Mouse (Mus musculus): Measurements from ENCODE around the gene Cyld. TPM values are rescaled to one million over a fixed set of nuclear protein-coding genes. Genes with fewer than 3 reads are reported as not detected.
A peak's percentile ranks its signal among the peaks of the same experiment; 100 is the strongest.
"Not testable (repeated sequence)": the region's sequence is repeated elsewhere in the genome, so short reads cannot be mapped to it uniquely, and the experiment has no call there.

Gene Cyld
- 10 to 100 TPM; 60.8 to 90.1 (median 80.9) TPM for total RNA-seq (2022)

- DNase-seq, result peak; percentile 99
Measured at GRCm38 (mm10) chr8:88696721-88697641, at the start of gene Cyld. Cyld (plus strand) TSS chr8:88697028.

GRCm38 (mm10) chr8:88648322-88648721 is 48.5 kb upstream of the Cyld start:
- DNase-seq, result no peak

DNA sequence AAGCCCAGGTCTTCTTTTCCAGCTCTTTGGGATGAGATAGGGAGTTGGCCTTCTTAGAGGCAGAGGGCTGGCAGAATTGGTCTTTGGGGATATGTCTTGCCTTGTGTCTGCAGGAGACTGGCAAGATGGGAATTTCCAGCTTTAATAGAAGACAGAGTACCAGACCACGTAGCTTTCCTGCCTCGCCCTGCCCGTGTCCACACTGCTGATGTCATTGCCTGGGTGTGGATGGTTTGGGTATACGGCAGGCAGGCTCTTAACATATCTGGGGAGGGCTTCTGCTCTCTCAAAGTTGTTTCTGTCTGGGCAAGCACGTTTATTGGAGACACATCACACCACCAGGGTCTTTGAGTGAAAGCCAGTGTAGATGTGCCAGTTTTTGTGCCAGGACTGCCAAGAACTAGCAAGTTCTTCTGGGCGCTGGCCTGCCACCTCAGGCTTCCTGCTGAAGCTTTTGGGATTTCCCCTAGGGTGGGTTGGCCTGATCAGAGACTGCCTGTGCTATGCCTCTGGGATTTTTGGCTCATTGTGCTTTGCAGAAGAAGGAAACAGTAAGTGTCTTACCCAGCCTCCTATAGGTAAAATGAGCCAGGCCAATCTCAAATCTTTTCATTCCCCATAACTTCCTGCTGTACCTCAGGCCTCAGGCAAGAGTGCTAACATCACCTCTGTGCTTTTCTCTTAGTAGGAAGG is 46.7 kb upstream of the Cyld start:
- DNase-seq, result no peak

- not testable (repeated sequence) for DNase-seq
Measured at GRCm38 (mm10) chr8:88651122-88651521, 45.7 kb upstream of the Cyld start.

DNA sequence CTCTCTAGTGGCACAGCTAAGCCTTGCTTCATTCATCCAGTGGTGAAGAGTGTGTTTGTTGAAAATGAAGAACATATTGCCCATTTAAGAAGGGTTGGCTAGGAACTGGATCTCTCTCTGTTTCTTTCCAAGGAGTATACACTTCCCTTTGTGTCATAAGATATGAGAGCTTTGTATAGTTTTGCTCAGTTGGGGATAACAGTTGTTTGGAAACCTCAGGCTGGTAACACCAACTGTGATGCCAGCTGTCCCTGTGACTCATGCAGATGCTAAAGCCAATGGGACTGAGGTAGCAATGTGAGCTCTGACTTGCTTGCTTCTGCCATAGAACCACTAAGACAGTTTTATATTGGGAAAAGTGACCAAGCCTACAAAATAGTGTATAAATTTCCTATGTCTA is 41.5 kb upstream of the Cyld start:
- no peak for DNase-seq

DNA sequence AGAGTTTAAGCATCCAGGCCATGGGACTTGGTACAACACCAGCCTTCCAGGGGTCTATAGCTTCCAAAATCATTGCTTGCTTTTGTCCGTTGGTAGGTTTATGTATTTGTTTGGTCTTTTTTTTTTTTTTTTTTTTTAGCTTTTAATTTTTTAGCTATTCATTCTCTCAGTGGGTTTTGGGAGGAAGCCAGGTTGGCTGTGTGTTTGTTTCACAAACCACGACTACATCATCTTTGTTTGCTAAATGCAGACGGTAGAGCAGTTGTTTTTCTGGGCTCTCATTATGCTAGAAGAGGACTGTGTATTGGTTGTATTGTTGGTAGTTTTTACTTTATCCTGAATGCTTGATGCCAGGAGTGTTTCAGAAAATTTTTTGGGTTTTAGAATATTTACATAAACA is 37.0 kb upstream of the Cyld start:
- no peak for DNase-seq

DNA sequence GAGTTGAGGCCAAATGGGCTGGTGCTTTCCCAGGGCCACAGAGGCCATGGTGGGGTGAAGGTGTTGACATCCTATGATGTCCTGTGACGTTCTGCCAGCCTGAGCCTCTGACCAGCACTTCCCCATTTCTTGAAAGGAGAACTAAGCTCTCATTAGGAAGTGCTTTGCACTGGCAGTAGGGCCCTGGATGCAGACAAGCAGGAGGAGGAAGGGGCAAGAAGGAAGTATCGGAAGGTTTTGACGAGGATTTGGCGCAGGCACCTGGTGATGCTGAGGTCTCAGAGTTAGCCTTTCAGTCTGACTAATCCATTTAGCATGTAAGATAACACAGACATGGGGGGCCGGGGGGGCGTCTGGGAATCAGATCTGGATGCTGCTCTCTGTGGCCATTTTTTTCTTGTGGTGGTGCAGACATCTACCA is 34.4 kb upstream of the Cyld start:
- no peak for DNase-seq

DNA sequence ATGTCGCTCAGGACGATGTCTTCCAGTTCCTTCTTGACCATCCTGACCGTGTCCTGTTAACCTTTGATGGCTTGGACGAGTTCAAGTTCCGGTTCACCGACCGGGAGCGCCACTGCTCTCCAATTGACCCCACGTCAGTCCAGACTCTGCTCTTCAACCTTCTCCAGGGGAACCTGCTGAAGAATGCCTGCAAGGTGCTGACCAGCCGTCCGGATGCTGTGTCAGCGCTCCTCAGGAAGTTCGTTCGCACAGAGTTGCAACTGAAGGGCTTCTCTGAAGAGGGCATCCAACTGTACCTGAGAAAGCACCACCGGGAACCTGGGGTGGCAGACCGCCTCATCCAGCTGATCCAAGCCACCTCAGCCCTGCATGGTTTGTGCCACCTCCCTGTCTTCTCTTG is 32.7 kb upstream of the Cyld start:
- no peak for DNase-seq

GRCm38 (mm10) chr8:88664947-88665346 is 31.9 kb upstream of the Cyld start:
- DNase-seq, result no peak

DNA sequence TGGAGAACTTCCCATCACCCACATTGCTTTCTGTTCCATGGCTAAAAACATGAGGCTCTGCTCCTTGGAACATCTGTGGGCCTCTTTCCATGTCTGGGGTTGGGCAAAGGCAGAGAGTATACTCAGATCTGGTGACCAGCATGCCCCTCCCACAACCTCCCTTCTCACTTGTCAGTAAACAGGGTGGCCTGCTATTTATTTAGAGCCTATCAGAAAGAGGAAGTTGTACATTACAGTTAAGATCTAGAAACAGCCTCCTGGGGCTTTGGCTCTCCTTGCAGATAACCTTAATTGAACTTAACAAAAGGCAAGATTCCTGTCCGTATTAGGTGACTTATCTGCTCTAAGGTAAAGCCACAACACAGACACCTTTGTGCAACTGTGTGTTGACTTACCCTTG is 30.4 kb upstream of the Cyld start:
- no peak for DNase-seq

DNA sequence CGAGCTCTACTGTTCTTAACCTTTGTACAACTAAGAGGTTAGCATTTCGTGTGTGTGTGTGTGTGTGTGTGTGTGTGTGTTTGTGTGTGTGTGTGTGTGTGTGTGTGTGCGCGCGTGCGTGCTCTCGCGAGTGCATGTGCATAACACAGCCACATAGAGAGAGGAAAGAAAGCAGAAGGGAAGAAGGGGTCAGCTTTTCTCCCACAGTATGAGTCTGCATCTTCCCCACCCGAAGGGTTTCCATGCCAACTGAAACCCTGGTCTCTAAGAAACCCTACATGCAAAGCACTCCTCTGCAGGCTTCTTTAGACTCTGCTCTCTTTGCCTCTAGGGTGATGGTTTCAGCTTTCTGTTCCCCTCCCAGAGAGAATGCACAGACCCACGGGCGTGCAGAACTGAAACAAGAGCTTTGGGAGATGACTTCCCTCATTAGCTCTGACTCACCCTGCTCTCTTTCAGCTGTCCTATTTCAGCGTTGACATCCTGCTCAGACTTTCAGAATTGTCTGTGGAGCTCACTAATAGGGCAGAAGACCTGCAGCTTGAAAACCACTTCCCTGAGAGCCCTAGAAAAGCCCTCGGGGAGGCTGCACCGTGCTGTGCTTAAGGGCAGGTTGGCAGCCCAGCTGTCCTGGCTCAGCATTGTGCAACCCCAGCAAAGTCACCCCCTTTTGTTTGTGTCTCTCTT is 28.3 kb upstream of the Cyld start:
- no peak for DNase-seq

DNA sequence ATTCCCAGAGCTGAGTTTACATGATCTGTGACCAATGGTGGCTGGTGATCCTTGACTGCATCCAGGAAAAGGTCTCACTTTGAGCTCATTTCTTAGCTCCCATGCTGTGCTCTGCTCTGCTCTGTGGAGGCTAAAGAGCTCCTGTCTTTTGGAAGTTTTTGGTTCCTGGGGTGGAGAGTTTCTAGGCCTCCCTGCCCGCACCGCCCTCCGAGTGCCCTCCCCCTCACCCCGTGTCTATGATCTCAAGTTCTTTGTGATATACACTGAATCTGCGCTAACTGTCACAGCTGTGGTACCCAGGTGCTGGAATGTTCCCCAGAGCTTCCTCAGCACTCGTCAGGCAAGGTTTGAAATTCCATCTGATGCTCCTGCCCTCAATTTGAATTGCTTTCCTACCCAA is 26.0 kb upstream of the Cyld start:
- no peak for DNase-seq

DNA sequence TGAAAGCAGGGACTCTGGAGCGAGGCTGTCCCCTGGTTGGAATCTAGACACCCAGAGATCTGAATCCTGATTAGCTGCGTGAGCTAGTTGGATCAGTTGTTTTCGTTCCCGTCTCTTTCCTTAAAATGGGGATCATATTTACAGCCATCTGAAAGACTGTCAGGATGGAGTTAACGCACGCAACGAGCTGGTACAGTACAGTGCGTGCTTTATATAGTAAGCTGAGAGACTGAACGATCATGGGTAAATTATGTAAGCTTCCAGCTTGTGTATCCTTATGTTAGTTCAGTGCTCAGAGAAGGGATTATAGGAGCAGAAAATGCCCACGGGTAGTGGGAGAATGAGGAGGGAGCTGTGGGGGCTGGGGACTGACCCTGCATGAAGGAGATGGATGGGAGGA is 25.3 kb upstream of the Cyld start:
- no peak for DNase-seq

DNA sequence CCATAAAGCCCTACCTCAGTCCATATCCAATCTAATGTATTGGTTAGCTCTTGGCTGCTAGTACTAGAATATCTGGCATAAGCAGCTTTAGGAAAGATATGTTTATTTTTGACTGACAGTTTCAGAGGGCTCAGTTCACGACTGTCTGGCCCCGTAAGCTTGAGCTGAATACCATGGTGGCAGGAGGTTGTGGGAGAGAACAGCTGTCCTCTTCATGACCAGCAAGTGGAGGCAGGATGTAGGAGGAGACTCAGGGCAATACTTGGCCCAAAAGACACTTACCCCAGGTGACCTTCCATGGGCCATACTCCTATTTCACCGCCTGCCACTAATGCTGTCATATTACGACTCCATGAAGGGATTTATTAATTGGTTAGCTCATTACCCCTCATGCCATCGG is 23.0 kb upstream of the Cyld start:
- DNase-seq, result no peak

DNA sequence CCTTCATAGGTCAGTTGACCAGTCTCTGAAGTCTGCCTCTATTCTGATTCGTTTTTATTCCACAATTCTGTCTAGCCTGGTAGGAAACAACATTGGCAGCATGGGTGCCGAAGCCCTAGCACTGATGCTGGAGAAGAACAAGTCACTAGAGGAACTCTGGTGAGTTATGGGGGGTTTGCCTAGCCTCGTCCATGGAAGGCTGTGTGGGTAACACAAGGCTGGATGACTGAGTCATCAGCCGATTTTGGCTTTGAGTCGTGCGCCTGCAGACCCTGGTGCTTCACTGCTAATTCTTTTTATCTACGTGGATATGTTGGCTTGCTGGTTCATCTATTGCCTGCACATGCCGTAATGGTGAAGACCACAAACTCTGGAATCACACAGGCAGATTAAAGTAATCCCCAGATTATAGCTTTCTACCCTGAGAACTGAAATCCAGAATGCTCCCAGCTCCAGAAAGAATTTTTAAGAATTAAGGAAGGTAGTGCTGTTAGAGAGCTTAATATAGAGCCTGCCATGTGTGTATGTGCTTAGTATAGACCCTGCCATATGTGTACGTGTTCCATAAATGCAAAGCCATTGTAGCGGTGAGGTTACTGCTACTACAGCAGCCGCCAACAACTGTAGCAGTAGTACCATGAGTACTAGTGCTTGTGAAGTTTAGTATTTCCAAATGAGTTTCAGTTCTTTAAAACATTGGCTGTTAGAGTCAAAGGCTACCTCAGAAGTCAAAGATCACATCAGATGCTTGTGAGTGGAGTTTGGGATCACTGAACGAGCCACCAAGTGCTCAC is 21.3 kb upstream of the Cyld start:
- DNase-seq, result no peak

DNA sequence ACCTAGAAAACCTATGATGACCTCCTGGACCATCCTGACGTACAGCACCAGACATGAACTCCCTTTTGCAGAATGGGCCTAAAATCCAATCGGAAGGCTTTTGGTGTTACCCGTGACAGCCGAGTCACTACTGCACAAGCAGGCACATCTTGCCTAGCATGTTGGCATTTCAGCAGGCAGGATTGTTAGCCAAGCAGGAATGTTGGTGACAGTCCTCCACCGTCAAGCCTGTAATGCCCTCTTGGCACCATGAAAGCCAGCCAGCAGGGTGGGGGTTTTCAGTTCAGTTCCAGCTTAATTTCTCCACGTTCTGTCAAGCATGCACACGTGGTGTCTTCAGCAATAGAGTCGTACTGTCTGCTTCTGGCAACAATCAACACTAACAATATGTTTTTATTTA is 19.8 kb upstream of the Cyld start:
- DNase-seq, result no peak

DNA sequence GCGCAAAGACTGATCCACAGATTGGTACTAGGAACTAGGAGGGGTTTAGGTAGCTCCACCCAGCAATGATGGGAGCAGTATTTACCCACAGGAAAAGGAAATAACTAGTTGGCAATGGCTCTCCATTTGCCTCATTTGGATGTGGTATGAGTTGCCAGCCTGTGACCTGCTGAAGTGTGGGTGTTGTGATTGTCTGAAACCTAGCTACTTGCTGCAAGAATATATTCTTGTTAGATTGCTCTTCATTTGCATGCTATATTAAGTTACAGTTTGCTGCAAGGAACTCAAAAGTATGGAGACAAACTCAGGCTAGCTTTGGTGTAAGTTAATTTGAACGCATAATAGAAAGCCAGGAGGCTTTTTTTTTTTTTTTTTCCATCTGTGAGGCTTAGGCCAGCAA is 16.3 kb upstream of the Cyld start:
- DNase-seq, result no peak

GRCm38 (mm10) chr8:88681046-88681445 is 15.8 kb upstream of the Cyld start:
- no peak for DNase-seq

DNA sequence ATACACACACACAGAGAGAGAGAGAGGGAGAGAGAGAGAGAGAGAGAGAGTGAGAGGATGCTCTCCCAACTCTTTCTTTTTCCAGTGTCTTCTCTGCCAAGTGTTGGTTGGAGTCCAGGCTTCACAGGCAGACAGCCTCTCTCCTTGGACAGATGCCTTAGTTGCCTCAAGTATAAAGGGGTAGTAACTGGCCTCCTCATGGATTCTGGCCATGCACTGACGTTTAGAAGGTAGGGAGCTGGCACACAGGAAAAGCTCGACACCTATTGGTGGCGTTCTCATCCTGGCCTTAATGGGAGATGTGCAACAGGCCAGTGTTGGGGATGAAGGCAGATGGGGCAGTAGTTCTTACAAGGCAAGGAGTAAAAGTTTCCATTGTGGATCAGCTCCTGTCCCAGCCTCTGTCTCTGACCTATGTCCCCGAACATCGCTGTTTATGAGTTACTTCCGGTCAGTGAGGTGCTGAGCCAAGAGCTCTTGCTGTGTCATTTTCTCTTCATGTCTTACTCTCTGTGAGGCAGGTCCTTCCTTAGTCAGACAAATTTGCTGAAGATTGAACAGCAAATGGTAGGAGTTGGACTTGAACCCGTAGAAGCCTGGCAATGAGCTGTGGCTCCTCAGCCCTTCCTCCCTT is 13.1 kb upstream of the Cyld start:
- DNase-seq, result no peak

DNA sequence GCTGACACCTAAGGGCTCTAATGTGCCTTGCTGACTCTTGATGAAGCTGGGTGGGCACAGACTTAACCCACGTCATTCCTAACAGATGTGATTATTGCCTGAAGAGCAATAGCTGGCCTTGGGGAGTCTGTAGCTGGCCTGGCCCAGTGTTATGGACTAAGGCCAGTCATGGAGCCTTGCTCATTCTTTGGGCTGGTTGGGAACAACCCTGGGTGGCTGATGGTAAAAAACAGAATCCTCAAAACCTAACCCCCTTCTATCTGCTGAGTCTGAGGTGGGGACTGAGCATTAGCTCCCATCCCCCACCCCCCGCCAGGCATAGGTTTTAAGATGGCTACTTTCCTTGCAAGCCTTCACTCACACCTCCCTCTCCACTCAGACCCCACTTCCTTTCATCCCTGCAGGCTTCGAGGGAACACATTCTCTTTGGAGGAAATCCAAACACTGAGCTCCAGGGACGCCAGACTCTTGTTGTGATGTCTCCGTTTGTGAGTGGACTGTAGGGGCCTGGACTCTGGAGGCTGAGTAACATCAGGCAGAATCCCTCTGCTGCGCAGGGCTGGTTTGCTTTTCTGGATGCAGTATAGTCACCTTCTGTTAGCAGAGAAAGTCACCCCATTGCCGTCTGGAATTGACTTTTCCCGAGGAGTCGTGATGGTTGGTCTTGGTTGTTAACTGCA is 10.5 kb upstream of the Cyld start:
- no peak for DNase-seq

- no peak for DNase-seq
Measured at GRCm38 (mm10) chr8:88686906-88687235, 10.0 kb upstream of the Cyld start.

- DNase-seq, result no peak
Measured at GRCm38 (mm10) chr8:88689151-88689550, 7.7 kb upstream of the Cyld start.
